Mouse (Mus musculus): Measurements from ENCODE around the gene Tldc1.

The Tldc1 gene

DNA sequence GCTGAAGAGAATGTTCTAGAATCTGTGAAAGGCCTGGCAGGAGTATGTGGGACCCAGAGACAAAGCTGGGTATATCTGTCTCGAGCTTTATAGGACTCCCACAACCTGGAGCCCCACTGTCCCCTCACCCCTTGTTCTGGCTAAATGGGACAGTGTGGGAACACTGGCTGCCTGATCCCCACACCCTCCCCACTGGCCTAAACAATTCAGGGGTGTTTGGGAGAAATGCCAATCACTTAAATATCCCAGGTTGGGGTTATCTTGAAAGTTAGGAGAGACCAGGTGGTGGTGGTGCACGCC lies 20.7 kb upstream of the Tldc1 start:
- DNase-seq: no peak

DNA sequence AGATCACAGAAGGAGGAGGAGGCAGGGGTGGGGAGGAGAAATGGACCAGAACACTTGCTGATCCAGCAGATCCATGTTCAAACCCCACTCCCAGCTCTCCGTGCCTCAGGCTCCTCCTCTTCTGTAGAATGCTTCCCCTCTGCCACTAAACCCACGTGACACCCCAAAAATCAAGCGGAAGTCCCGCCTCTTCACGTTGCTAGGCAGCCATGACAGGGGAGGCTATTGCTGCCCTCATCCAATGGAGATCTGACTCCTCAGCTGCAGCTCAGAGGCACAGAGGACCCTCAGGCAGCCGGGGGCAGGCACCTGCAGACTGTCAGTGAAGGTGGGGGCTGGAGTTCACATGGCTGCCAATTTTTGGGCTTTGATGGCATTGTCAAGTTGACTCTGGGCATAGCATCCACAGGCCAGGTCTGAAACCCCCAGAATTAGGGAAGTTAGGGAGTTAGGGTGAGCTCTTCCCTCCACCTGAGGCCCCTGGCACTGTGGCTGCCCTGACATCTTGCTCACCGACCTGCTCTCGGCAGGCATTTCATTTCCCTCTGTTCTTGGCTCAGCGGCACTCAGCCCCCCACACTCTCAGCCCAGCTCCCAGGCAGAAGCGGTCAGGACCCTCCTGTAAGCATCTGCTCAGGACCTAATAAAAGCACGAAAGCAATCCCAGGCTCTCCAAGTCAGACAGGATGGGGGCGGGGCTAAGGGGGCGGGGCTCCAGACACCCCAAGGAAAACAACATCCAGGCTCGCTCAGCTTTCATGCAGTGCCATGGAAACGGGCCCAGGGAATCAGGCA lies 20.2 kb upstream of the Tldc1 start:
- DNase-seq: peak; percentile 86 to 94

DNA sequence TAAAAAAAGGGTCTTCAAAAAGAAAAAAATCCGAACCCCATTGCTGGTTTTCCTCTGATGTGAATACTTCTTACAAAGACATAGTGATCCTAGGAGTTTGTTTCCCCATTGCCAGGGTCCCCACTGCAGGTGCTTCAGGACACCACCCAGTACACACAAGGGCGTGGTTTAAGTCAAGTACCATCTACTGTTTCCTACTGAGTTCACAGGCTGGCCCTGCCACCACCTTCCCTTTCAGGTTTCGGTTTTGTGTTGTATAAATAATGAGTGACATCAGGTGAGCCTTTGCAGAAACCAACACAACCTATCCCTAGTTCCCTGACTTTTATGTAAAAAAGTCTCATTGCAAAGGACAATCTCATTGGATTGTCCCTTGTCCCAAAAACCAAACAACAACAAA lies 17.4 kb upstream of the Tldc1 start:
- DNase-seq: no peak

- DNase-seq: no peak
Observed at GRCm38 (mm10) chr8:119794689-119795088, 16.5 kb upstream of the Tldc1 start.

GRCm38 (mm10) chr8:119791804-119792704 lies 13.8 kb upstream of the Tldc1 start:
- DNase-seq: no peak

GRCm38 (mm10) chr8:119789581-119789980 lies 11.4 kb upstream of the Tldc1 start:
- DNase-seq: no peak

GRCm38 (mm10) chr8:119788607-119789381 lies 10.6 kb upstream of the Tldc1 start:
- DNase-seq: no peak

DNA sequence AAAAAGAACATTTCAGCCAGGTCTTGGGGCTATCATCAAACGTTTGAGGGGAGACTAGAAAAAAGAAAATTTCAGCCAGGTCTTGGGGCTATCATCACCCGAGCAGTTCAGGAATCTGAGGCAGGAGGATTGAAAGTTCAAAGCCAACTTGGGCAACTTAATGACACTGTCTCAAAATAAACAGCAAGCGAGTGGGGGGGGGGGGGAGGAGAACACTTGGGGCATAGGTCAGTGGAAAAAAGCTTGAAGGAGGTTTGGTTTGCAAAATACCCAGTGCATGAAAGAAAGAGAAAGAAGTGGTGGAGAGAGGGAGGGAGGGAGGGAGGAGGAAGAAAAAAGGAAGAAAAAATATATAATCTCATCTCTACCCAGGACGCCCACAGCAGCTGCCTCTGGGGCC lies 9.1 kb upstream of the Tldc1 start:
- no peak for DNase-seq

- DNase-seq: no peak
Observed at GRCm38 (mm10) chr8:119786871-119787270, 8.7 kb upstream of the Tldc1 start.

DNA sequence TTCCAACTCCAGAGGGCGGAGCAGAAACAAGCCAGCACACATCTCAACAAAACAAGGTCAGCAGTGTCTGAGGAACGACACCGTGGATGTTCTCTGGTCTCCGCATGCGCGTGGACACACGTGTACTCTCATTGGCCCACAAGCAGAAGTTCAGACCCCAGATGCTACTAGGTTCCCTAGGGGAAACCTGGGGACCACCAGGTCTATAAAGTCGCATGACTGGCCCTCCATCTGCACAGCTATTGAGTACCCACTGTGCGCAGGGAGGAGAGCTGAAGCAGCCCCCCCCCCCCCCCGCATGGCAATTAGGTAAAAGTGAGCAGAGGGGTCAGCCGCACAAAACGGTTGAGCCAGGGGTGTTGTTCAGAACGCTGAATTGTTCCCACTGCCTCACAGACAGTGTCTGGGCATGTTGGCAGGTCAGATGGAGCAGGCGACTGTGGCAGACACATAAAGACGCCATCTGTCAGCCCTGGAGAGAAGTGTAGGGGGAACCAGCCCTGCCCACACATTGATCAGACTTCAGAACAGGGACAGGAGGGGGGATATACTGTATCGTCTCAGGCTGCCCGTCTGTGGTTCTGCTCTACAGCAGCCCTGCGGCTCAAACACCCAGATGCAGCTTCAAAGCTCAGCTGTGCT lies 7.7 kb upstream of the Tldc1 start:
- DNase-seq: no peak

DNA sequence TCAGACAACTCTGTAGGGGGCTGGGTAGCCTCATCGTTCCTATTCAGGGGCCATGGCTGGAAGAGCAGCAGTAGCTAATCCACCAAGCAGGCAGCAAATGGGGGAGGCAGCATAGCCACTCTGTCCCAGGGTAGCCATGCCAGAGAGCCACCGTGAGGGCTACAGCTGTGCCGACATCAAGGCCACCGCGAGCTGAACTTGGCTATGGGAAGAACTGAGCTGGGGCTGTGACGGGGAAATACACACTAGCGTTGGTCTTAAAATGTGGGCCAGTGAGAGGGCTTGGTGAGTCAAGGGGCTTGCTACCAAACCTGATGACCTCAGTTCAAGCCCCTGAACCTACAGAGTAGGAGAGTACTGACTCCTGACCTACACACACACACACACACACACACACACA lies 6.5 kb upstream of the Tldc1 start:
- no peak for DNase-seq

DNA sequence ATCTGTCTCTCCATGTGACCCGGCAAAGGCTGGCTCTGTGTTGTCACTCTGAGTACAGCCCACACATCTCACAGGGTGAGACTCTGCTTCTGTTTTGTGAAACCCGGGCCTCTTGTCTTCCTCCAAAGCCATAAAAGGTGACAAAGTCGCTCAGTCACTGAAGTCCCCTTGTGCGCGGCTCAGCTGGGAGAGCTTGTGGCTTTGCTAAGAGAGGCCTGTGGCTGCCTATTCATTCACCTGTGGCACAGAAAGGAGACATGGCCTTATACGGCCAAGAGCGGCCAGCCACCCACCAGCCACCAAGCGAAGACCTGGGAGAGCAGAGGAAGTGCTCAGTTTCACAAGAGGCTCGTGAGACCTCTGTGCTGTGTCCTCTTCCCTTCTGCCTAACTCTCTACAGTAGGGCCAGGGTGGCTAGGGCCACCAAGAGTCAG lies 5.9 kb upstream of the Tldc1 start:
- peak; percentile 63 to 71 for DNase-seq

DNA sequence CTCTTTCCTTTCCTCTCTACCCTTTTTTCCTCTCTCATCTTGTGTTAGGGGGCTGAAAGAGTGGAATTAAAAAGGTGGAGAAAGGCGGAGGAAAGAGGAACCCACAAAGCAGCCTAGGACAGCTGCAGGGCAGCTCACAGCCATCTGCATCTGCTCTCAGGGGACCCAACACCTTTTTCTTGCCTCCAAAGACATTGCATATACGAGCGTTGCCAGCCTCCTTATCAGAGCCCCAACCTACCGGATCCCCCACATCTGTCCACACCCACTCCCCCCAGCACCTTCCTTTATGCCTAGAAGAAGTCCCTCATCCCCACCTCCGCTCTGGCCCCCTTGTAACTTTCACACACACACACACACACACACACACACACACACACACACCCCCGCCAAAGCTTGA lies 5.4 kb upstream of the Tldc1 start:
- no peak for DNase-seq

GRCm38 (mm10) chr8:119782715-119783114 lies 4.5 kb upstream of the Tldc1 start:
- DNase-seq: peak; percentile 79 to 80

- DNase-seq: peak; percentile 37 to 41
Observed at GRCm38 (mm10) chr8:119781086-119781840, 3.0 kb upstream of the Tldc1 start.

DNA sequence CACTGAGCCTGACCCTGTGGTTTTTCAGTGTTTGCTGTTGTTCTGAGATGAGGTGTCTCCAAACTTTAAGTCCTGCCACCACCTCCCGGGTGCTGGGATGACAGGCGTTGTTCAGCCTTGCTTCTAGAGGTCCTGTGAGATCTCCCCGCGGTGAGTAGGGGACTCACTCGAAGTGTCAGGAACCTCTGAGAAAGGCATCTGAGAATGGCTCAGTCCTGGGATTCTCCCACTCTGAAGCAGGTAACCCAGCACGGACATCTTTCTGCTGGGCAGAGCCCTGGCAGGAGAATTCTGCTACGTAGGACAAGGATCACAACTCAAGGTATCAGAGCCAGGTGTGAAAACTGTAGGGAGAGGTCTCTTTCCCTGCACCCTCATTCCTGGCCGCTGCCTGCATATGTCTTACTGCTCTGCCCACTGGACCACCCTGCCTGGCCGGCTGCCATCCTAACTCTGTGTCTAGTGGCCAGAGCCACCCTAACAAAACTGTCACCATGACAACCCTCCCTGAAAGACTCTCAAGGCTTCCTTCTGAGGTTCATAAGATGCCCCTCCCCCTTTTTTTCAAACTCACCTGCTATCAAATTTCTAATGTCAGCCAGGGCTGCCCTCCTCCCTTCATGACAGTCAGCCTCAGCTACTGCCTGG lies 2.3 kb upstream of the Tldc1 start:
- no peak for DNase-seq

DNA sequence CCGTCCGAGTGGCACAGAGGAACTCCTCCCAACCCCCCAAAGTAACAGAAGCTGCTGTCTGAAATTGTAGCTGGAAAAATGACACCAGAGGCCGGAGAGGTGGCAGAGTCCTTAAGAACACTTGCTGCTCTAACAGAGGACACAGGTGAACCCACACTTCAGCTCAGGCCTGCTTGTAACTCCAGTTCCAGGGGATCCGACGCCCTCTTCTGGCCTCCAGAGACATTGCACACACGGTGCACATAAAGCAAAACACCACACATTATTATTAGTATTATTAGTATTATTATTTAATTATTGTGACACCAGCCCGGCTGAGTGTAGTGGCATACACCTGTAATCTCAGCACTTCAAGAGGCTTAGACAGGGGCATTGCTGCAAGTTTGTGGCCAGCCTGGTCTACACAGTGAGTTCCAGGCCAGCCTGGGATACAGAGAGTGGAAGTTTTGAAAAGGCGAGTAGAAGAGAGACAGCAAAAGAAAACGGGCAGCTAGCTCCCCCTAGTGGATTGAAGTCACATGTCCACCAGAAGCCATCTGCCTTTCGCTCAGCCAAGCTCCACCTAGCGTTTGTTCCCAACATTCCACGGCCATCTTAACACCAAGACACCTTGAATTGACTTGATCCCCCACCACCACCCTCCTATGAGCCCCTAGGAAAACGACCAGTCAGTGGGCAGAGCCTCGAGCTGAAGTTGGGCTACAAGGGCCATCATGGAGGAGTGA lies 959 bp upstream of the Tldc1 start:
- peak; percentile 78 to 80 for DNase-seq

- DNase-seq: peak in 1 of 2 experiments; percentile 23
Observed at GRCm38 (mm10) chr8:119777765-119778164, 451 bp downstream of the Tldc1 start.

DNA sequence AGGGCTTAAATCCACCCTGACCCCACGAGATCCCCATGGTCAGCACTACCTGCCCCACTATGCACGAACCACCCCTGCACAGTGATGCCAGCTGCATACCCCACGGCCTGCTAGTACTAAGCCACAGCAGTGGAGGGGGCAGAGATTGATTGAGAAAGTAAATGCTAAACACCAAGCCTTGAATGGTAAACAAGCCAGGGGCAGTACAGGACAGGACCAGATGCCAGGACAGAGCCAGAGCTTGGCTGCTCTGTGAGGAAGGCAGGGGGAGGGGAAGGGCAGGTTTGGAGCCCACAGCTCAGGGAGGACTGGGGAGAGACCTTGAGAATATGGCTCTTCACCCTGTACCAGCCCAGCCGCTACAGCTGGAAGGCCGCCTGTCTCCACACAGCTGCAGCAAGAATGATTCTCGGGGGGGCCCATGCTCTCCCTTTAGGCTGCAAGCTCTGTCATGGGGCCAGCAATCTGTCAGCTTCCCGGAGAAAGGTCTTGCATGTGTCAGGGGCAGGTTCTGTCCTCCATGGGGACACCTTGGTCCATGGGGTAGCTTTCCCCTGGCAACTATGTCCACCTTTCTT lies 1.5 kb downstream of the Tldc1 start:
- DNase-seq: no peak

DNA sequence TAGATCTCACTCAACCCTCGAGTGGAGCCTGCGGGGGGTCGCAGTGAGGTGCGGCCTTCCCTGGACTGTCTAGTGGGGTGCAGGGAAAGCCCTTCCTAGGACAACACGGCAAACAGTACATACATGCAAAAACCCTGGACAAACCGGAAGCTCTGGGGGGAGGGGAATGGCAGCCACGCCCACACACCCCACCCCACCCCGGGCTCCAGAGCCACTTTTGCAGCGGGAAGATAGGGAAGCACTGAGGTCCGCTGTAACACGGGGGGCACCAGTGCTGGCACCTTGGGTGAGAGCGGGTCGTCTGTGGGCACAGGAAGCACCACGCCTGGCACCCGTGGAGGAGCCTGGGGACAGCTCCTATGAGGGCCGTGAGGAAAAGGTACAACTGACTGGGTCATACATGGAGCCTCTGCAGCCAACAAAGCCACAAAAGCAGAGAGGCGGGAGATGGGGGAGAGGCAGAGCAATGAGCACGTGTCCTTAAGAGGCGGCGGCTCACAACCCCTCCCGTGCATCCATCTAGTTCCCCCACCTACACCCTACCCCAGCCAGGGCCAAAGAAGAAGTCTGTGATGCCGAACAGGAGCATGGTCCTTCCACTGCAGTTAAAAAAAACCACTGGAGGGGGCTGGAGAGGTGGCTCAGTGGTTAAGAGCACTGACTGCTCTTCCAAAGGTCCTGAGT lies 12.3 kb downstream of the Tldc1 start:
- no peak for DNase-seq

Measured in thymus, postnatal 36 days (tissue).